Mouse (Mus musculus): Measurements from ENCODE around the gene Pllp. TPM values are rescaled to one million over a fixed set of nuclear protein-coding genes. Genes with fewer than 3 reads are reported as not detected.

Pllp gene
- total and polyA plus RNA-seq, 3 experiments = 0.55 to 2.6 (median 0.63) TPM

DNA sequence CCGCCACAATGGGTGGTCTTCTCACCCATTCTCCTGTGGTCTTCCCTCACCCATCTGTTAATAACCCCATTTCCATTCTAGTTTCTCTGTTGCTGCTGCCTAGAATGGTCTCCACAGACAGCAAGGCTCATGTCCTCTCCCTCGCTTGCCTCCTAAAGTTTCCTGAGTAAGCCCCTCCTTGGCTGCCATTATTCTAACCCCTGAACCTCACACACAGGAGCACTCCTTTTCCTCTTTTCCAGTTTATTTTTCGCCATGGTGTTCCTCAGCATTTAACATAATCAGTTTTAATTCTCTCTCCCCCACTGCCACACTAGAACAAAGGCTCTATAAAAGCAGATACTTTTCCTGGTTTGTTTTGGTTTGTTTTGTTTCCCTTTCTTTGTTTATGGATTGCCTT is 43.1 kb downstream of the Pllp start:
- H3K4me3 ChIP-seq = no peak overlapping the region
- peaks cover 2% of the 10 kb centered on the region; the same call in 1 of the 2 replicates for H3K36me3 ChIP-seq (ENCODE audit: control insufficient read depth, insufficient read depth, low read length)
- no peak overlapping the region for H3K9ac ChIP-seq (ENCODE audit: low read depth, low read length)
- intact Hi-C loops (cut with DNase I) = no loop called here
- DNase-seq = no peak
- WGBS = 95% methylated on average over 3 of the region's 3 CpGs
- TF ChIP-seq EP300 (IDR thresholded peaks at IDR 0.05; ENCODE audit: insufficient read depth, low read depth, low read length) (no peak), CTCF (IDR thresholded peaks at IDR 0.05) (no peak), POLR2A (IDR thresholded peaks at IDR 0.05; ENCODE audit: insufficient read depth, low read depth, low read length) (no peak)
- H3K79me2 ChIP-seq (replicated peaks; ENCODE audit: control insufficient read depth, insufficient read depth, low read length) = no peaks in the 10 kb centered on the region
- no peaks in the 10 kb centered on the region for H3K4me1 ChIP-seq (ENCODE audit: control insufficient read depth, insufficient read depth, low read length)
- H3K27ac ChIP-seq = no peak overlapping the region
- H3K27me3 ChIP-seq (ENCODE audit: control insufficient read depth, insufficient read depth, low read length) = no peaks in the 10 kb centered on the region

DNA sequence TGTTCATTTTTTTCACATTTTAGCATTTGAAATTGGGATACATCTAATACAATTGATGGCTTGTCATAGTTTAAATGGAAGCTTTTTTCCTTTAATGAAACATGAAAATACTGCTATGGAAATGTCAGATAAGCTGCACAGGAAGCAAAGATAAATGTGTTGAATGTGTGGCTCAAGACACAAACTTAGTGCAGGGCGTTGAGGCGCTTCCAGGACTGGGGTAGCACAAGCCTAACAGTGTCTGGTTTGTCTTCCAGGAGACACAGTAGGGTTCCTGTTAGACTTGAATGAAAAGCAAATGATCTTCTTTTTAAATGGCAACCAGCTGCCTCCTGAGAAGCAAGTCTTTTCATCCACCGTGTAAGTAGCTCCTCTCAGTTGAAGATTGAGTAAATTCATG is 46.6 kb downstream of the Pllp start:
- H3K4me3 ChIP-seq = no peak overlapping the region
- no peak for DNase-seq
- intact Hi-C loops (cut with DNase I) = no loop called here
- no peaks in the 10 kb centered on the region for H3K79me2 ChIP-seq (replicated peaks; ENCODE audit: control insufficient read depth, insufficient read depth, low read length)
- no peaks in the 10 kb centered on the region for H3K27me3 ChIP-seq (ENCODE audit: control insufficient read depth, insufficient read depth, low read length)
- no peak overlapping the region for H3K9ac ChIP-seq (ENCODE audit: low read depth, low read length)
- H3K36me3 ChIP-seq (ENCODE audit: control insufficient read depth, insufficient read depth, low read length) = no peaks in the 10 kb centered on the region
- WGBS = 74% methylated on average over 3 of the region's 3 CpGs
- H3K4me1 ChIP-seq (ENCODE audit: control insufficient read depth, insufficient read depth, low read length) = no peaks in the 10 kb centered on the region
- H3K27ac ChIP-seq = no peak overlapping the region
- TF ChIP-seq CTCF (IDR thresholded peaks at IDR 0.05) (no peak), POLR2A (IDR thresholded peaks at IDR 0.05; ENCODE audit: insufficient read depth, low read depth, low read length) (no peak), EP300 (IDR thresholded peaks at IDR 0.05; ENCODE audit: insufficient read depth, low read depth, low read length) (no peak)

DNA sequence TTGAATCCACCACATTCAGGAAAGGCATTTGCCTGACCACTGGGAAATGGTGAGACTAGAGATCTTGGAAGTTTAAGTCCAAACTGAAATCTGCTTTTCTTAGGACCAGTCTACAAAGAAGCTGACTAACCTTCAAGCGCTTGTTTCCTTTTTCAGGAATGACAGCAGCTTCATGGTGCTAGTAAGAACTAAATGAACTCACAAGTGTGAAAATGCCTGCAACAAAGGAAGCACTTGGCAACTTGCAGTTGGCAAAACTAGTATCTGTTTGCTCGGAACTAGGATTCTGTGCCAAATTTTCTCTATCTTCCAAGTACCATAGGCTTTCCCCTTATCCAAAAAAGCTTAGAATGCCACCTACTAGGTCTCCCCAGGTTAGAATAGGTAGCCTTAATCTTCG is 49.9 kb downstream of the Pllp start:
- intact Hi-C loops (cut with DNase I) = no loop called here
- no peaks in the 10 kb centered on the region for H3K79me2 ChIP-seq (replicated peaks; ENCODE audit: control insufficient read depth, insufficient read depth, low read length)
- no peak overlapping the region for H3K27ac ChIP-seq
- no peak for DNase-seq
- H3K4me3 ChIP-seq = no peak overlapping the region
- no peak overlapping the region for H3K9ac ChIP-seq (ENCODE audit: low read depth, low read length)
- TF ChIP-seq POLR2A (IDR thresholded peaks at IDR 0.05; ENCODE audit: insufficient read depth, low read depth, low read length) (no peak), EP300 (IDR thresholded peaks at IDR 0.05; ENCODE audit: insufficient read depth, low read depth, low read length) (no peak)
- H3K36me3 ChIP-seq (ENCODE audit: control insufficient read depth, insufficient read depth, low read length) = no peaks in the 10 kb centered on the region
- WGBS = 92% methylated on average over 3 of the region's 3 CpGs
- H3K27me3 ChIP-seq (ENCODE audit: control insufficient read depth, insufficient read depth, low read length) = no peaks in the 10 kb centered on the region
- H3K4me1 ChIP-seq (ENCODE audit: control insufficient read depth, insufficient read depth, low read length) = no peaks in the 10 kb centered on the region

DNA sequence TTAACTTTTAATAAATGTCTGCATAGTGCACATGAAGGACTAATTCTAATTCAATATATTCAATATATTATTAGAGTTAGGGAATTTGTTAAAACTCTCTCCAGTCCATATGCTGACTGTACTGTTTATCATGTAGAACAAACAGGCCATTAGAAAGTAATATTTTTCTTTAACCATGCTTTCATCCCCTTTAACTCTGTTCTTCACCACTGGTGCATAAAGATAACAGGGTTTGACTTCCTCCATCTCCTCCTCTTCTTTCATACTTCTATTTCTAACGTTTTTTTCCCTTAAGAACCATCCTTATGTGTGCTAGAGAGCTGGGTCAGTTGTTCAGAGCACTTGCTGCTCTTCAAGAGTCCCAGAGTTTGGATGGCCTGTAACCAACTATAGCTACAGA is 50.9 kb downstream of the Pllp start:
- H3K36me3 ChIP-seq (ENCODE audit: control insufficient read depth, insufficient read depth, low read length) = no peaks in the 10 kb centered on the region
- H3K4me3 ChIP-seq = no peak overlapping the region
- DNase-seq = no peak
- H3K27ac ChIP-seq = no peak overlapping the region
- no peaks in the 10 kb centered on the region for H3K27me3 ChIP-seq (ENCODE audit: control insufficient read depth, insufficient read depth, low read length)
- no peak for TF ChIP-seq POLR2A (IDR thresholded peaks at IDR 0.05; ENCODE audit: insufficient read depth, low read depth, low read length)
- no peak for TF ChIP-seq EP300 (IDR thresholded peaks at IDR 0.05; ENCODE audit: insufficient read depth, low read depth, low read length)
- no peaks in the 10 kb centered on the region for H3K4me1 ChIP-seq (ENCODE audit: control insufficient read depth, insufficient read depth, low read length)
- H3K79me2 ChIP-seq (replicated peaks; ENCODE audit: control insufficient read depth, insufficient read depth, low read length) = no peaks in the 10 kb centered on the region
- intact Hi-C loops (cut with DNase I) = no loop called here
- WGBS = 30% methylated on average over 1 of the region's 1 CpGs
- H3K9ac ChIP-seq (ENCODE audit: low read depth, low read length) = no peak overlapping the region

DNA sequence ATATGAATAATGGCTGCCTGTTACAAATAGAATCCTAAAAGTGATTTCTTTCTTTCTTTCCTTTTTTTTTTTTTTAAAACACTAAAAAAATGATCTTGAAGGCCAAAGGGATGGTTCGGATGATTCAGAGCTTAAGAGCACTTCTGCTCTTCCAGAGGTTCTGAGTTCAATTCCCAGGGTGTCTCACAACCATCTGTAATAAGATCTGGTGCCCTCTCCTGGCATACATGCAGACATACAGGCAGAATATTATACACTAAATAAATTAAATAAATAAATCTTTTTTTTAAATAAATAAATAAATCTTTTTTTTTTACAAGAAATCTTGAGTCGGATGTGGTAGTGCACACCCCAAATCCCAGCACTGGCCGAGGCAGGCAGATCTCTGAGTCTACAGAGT is 54.1 kb downstream of the Pllp start:
- TF ChIP-seq EP300 (IDR thresholded peaks at IDR 0.05; ENCODE audit: insufficient read depth, low read depth, low read length) = no peak
- peak; percentile 41 for TF ChIP-seq CTCF (IDR thresholded peaks at IDR 0.05)
- TF ChIP-seq POLR2A (IDR thresholded peaks at IDR 0.05; ENCODE audit: insufficient read depth, low read depth, low read length) = no peak
- whole genome bisulfite sequencing = 94% methylated on average over 3 of the region's 3 CpGs
- Histone ChIP-seq H3K79me2 (replicated peaks; ENCODE audit: control insufficient read depth, insufficient read depth, low read length) (no peaks in the 10 kb centered on the region), H3K4me3 (no peak overlapping the region), H3K36me3 (ENCODE audit: control insufficient read depth, insufficient read depth, low read length) (no peaks in the 10 kb centered on the region; the same call in 1 of the 2 replicates), H3K27me3 (ENCODE audit: control insufficient read depth, insufficient read depth, low read length) (no peaks in the 10 kb centered on the region), H3K4me1 (ENCODE audit: control insufficient read depth, insufficient read depth, low read length) (no peaks in the 10 kb centered on the region), H3K27ac (no peak overlapping the region), H3K9ac (ENCODE audit: low read depth, low read length) (no peak overlapping the region)
- no peak for DNase-seq
- intact Hi-C loops (cut with DNase I) = no loop called here

DNA sequence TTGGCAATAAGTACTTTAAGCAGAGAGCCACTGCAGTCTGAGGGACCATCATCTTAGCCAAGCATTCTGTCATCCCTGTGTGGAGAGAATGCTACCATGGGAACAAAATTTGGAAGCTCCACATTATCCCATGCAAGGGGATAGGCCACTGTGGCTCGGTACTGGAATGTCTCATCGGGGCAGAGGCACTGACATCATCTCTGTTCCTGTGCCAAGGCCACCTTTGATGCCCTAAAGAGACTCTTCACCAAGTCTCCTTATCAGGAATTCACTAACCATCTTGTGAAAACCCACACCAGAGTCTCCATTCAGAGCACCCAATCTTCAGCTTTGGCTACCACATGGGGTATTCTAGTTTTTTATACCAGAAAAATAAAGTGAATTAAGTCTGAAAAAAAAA is 54.9 kb downstream of the Pllp start:
- H3K4me1 ChIP-seq (ENCODE audit: control insufficient read depth, insufficient read depth, low read length) = no peaks in the 10 kb centered on the region
- H3K27me3 ChIP-seq (ENCODE audit: control insufficient read depth, insufficient read depth, low read length) = no peaks in the 10 kb centered on the region
- H3K27ac ChIP-seq = no peak overlapping the region
- no peaks in the 10 kb centered on the region; the same call in 1 of the 2 replicates for H3K36me3 ChIP-seq (ENCODE audit: control insufficient read depth, insufficient read depth, low read length)
- intact Hi-C loops (cut with DNase I) = no loop called here
- WGBS = 64% methylated on average over 2 of the region's 2 CpGs
- no peak overlapping the region for H3K4me3 ChIP-seq
- TF ChIP-seq POLR2A (IDR thresholded peaks at IDR 0.05; ENCODE audit: insufficient read depth, low read depth, low read length) (no peak), CTCF (IDR thresholded peaks at IDR 0.05) (no peak), EP300 (IDR thresholded peaks at IDR 0.05; ENCODE audit: insufficient read depth, low read depth, low read length) (no peak)
- DNase-seq = no peak
- H3K9ac ChIP-seq (ENCODE audit: low read depth, low read length) = no peak overlapping the region
- no peaks in the 10 kb centered on the region for H3K79me2 ChIP-seq (replicated peaks; ENCODE audit: control insufficient read depth, insufficient read depth, low read length)

Measured in heart, adult 2 months (tissue).